Mouse (Mus musculus): Measurements from ENCODE around the gene Obscn. TPM values are rescaled to one million over a fixed set of nuclear protein-coding genes. Genes with fewer than 3 reads are reported as not detected.

The Obscn gene
- polyA plus RNA-seq, 1 experiment from 2014 or later: 0.24 TPM

DNA sequence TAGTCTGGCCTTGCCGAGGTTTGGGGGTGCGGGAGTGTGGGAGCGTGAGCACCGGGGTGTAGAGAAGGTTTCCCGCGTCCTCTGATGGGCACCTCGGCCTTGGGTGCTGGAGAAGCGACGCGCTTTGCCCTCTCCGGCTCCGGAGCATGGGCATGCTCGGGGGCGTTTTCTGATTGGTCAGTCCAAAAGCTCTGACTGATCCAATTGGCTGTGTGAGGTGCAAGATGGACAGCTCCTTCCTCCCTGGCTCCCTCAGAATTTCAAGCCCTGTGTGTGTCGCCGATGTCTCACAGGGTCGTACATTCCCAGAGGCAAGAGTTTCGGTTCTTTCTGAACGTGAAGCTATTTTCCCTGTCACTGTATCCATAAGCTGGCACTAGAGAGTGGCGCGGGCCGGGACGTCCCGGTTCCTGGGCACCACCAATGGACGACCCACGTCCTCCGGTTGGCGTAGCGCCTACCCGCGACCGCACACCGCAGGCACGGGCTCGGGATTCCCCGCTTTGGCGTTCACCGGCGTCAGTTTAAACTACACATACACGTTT, 176.2 kb downstream of the Obscn start:
- DNase-seq (ENCODE audit: low spot score) (peak; percentile 80), ATAC-seq (ENCODE audit: low FRiP score, low TSS enrichment) (peak; percentile 80)
- 3% methylated on average over 40 of the region's 40 CpGs for WGBS
- Histone ChIP-seq H3K27ac (replicated peaks) (peak overlapping the region; percentile 35; the same call in 1 of the 2 replicates), H3K36me3 (ENCODE audit: control insufficient read depth, insufficient read depth, low read length) (no peaks in the 10 kb centered on the region), H3K27me3 (ENCODE audit: control insufficient read depth, insufficient read depth, low read length) (no peaks in the 10 kb centered on the region), H3K4me3 (ENCODE audit: low read depth, low read length) (peak overlapping the region; percentile 52), H3K9me3 (ENCODE audit: control insufficient read depth, low read length) (no peaks in the 10 kb centered on the region), H3K9ac (ENCODE audit: low read length) (peak overlapping the region; percentile 50), H3K4me1 (replicated peaks; ENCODE audit: control insufficient read depth, insufficient read depth) (no peaks in the 10 kb centered on the region; the same call in 1 of the 2 replicates), H3K4me2 (replicated peaks; ENCODE audit: low read depth) (peak overlapping the region; percentile 80)
- TF ChIP-seq CTCF (IDR thresholded peaks at IDR 0.05; ENCODE audit: low read depth) (peak; percentile 56), EP300 (optimal IDR thresholded peaks at IDR 0.05) (no peak)

GRCm38 (mm10) chr11:58959186-58959825, 176.9 kb downstream of the Obscn start:
- H3K4me3 ChIP-seq (ENCODE audit: low read depth, low read length): peak overlapping the region; percentile 52
- peak overlapping the region; percentile 80 for H3K4me2 ChIP-seq (replicated peaks; ENCODE audit: low read depth)
- H3K36me3 ChIP-seq (ENCODE audit: control insufficient read depth, insufficient read depth, low read length): no peaks in the 10 kb centered on the region
- H3K9ac ChIP-seq (ENCODE audit: low read length): peak overlapping the region; percentile 48
- WGBS: 30% methylated on average over 15 of the region's 15 CpGs
- DNase-seq (ENCODE audit: low spot score) (no peak), ATAC-seq (ENCODE audit: low FRiP score, low TSS enrichment) (no peak)
- no peaks in the 10 kb centered on the region for H3K27me3 ChIP-seq (ENCODE audit: control insufficient read depth, insufficient read depth, low read length)
- H3K4me1 ChIP-seq (replicated peaks; ENCODE audit: control insufficient read depth, insufficient read depth): no peaks in the 10 kb centered on the region; the same call in 1 of the 2 replicates
- H3K27ac ChIP-seq (replicated peaks): no peak overlapping the region
- no peaks in the 10 kb centered on the region for H3K9me3 ChIP-seq (ENCODE audit: control insufficient read depth, low read length)
- TF ChIP-seq EP300 (optimal IDR thresholded peaks at IDR 0.05): no peak
- TF ChIP-seq CTCF (IDR thresholded peaks at IDR 0.05; ENCODE audit: low read depth): no peak

GRCm38 (mm10) chr11:58958536-58958935, 177.7 kb downstream of the Obscn start:
- no peak overlapping the region for H3K27ac ChIP-seq (replicated peaks)
- H3K36me3 ChIP-seq (ENCODE audit: control insufficient read depth, insufficient read depth, low read length): no peaks in the 10 kb centered on the region
- H3K4me1 ChIP-seq (replicated peaks; ENCODE audit: control insufficient read depth, insufficient read depth): no peaks in the 10 kb centered on the region; the same call in 1 of the 2 replicates
- ATAC-seq (ENCODE audit: low FRiP score, low TSS enrichment) (no peak), DNase-seq (ENCODE audit: low spot score) (no peak)
- no peaks in the 10 kb centered on the region for H3K9me3 ChIP-seq (ENCODE audit: control insufficient read depth, low read length)
- no peak overlapping the region for H3K4me3 ChIP-seq (ENCODE audit: low read depth, low read length)
- H3K27me3 ChIP-seq (ENCODE audit: control insufficient read depth, insufficient read depth, low read length): no peaks in the 10 kb centered on the region
- no peak overlapping the region for H3K4me2 ChIP-seq (replicated peaks; ENCODE audit: low read depth)
- H3K9ac ChIP-seq (ENCODE audit: low read length): no peak overlapping the region
- 91% methylated on average over 6 of the region's 6 CpGs for WGBS
- no peak for TF ChIP-seq EP300 (optimal IDR thresholded peaks at IDR 0.05)
- TF ChIP-seq CTCF (IDR thresholded peaks at IDR 0.05; ENCODE audit: low read depth): no peak

DNA sequence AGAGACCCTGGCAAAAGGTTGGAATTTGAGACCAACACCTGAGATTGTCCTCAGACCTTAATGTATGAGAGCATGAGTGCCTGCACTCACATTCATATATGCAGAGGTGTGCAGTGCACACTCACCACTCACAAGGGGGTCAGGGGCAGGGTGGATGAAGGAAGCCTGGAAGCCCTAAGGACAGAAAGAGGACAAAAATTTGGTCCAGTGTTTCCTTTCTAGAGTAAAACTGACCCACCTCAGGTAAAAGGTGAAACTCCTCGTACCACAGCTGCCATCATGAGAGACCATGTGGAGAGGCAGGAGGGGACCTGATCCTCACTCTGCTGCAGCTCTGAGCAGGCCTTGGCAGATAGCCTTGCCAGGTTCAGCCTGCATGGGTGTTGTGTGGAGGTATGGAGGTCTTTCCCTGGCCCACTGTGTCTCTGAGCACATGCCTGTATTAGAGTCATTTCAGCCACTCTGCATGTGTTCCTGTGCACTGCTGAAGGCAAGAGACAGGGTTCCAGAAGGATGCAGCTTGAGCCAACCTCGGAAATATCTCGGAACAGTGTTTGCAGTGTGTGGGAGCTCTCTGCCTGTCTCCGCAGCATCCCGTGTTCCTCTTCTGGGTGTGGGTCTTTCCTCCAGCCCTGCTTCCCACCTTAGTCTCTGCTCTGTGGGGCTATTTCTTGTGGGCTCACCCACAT, 178.8 kb downstream of the Obscn start:
- DNase-seq (ENCODE audit: low spot score): no peak
- TF ChIP-seq CTCF (IDR thresholded peaks at IDR 0.05; ENCODE audit: low read depth): no peak
- TF ChIP-seq EP300 (optimal IDR thresholded peaks at IDR 0.05): no peak

DNA sequence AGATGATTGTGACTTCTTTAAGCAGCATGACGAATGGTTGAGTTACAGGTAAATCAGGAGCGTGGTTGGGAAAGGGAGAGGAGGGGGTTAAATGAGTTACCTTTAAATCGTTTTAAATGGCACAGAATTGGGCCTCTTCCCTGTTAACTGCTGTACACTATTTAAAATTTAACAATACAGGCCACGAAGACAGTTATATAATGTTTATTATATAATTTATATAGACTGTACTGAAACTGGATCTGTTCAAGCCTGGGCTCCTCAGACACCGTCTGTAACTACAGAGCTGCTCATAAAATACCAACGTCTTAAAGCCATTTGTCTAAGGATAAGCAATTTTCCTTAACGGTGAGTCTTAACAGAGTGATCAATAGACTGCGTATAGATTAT, 180.3 kb downstream of the Obscn start:
- H3K36me3 ChIP-seq (ENCODE audit: control insufficient read depth, insufficient read depth, low read length): no peaks in the 10 kb centered on the region
- ATAC-seq (ENCODE audit: low FRiP score, low TSS enrichment): no peak
- TF ChIP-seq EP300 (optimal IDR thresholded peaks at IDR 0.05) (no peak), CTCF (IDR thresholded peaks at IDR 0.05; ENCODE audit: low read depth) (no peak)
- DNase-seq (ENCODE audit: low spot score): no peak
- no peaks in the 10 kb centered on the region; the same call in 1 of the 2 replicates for H3K4me1 ChIP-seq (replicated peaks; ENCODE audit: control insufficient read depth, insufficient read depth)
- peak overlapping the region; percentile 55 for H3K4me3 ChIP-seq (ENCODE audit: low read depth, low read length)
- no peaks in the 10 kb centered on the region for H3K27me3 ChIP-seq (ENCODE audit: control insufficient read depth, insufficient read depth, low read length)
- H3K9ac ChIP-seq (ENCODE audit: low read length): peak overlapping the region; percentile 84; the same call in 1 of the 2 replicates
- 9% methylated on average over 8 of the region's 8 CpGs for WGBS
- no peaks in the 10 kb centered on the region for H3K9me3 ChIP-seq (ENCODE audit: control insufficient read depth, low read length)
- peak overlapping the region; percentile 79 for H3K4me2 ChIP-seq (replicated peaks; ENCODE audit: low read depth)
- H3K27ac ChIP-seq (replicated peaks): no peak overlapping the region

More for the DNA sequence above, 178.8 kb downstream of the Obscn start:
- Histone ChIP-seq H3K9ac (ENCODE audit: low read length) (no peak overlapping the region), H3K36me3 (ENCODE audit: control insufficient read depth, insufficient read depth, low read length) (no peaks in the 10 kb centered on the region), H3K4me3 (ENCODE audit: low read depth, low read length) (no peak overlapping the region; the same call in 1 of the 2 replicates), H3K4me1 (replicated peaks; ENCODE audit: control insufficient read depth, insufficient read depth) (no peaks in the 10 kb centered on the region; the same call in 1 of the 2 replicates), H3K9me3 (ENCODE audit: control insufficient read depth, low read length) (no peaks in the 10 kb centered on the region), H3K4me2 (replicated peaks; ENCODE audit: low read depth) (peak overlapping the region; percentile 79), H3K27me3 (ENCODE audit: control insufficient read depth, insufficient read depth, low read length) (no peaks in the 10 kb centered on the region), H3K27ac (replicated peaks) (no peak overlapping the region)
- WGBS: 77% methylated on average over 5 of the region's 5 CpGs
- no peak for ATAC-seq (ENCODE audit: low FRiP score, low TSS enrichment)
